Mouse (Mus musculus): Measurements from ENCODE around the gene Cyp27b1.

Cyp27b1 gene

DNA sequence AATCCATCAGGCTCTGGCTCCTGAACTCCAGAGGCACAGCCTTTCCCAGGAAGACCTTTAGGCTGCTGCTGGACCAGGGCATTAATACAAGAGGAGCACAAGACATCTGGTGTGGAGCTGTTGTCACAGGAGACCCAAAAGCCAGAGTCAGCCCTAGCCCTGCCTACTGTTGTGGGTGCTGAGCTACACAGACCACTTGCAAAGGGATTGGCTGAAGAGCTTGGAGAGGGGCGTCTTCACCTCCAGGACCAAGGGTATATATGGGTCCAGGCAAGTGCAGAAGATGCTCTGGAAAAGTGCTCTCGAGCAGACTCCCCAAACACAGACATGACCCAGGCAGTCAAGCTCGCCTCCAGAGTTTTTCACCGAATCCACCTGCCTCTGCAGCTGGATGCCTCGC, at the start of gene Cyp27b1:
Gene Cyp27b1 (plus strand): TSS at position 297 of the 400 bp plus-strand sequence.
- no peak for DNase-seq

DNA sequence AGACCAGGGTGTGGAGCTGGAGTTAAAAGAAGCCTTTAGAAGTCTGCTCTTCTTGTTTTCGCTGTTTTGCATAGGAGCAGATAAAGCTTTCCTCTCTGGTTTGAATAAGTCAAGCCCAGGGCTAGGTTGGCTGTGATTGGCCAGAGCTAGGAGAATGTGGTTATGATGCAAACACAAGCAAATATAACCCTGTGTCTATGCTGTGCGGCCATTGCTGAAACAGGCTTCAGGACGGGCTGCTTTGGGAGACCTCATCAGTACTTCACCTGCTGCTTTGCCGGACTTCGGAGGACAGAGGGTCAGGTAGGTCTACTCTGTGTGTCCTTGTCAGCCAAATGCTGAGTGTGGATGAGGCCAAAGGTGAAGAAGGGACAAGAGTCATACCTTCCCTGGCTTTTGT, 47.5 kb upstream of the Cyp27b1 start, which contains the start of gene Avil:
Gene Avil (plus strand): TSS at position 181 of the 400 bp plus-strand sequence.
- DNase-seq, result no peak

DNA sequence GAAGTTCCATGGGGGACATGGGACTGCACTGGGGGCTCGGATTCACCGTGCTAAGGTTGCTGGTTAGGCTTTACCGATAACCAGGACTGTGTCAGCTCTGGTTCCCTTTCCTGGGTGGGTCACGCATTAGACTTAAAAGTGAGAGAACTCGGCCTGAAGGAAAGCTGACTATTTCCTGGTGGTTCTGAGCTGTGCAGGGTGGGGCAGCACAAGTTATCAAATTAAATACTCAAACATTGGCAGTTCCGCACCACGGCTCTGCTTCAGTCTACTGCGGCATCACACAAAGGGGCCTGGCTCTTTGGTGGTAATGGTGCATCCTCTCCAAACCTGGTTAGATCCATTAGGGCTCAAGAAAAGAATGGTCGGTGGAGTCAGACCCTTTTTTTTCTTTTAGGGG, 46.8 kb upstream of the Cyp27b1 start:
- DNase-seq, result no peak

DNA sequence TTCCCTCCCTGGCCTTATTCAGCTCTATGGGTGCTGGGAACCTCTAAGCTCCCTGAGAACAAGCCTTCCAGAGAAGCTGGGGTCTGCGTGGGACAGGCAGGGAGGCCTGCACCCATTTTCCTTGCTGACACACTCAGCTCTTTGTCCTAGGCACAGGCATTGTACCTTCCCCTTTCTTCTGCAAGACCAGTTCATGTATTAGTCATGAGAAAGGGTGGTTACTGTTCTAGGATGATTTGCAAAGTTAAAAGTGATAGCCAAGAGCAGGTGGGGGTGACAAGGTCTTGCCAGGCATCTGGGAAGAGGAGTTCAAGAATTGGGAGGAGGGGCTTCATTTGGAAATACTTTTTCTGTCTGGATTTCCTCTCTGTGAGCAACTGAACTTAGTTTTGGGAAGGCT, 46.0 kb upstream of the Cyp27b1 start:
- DNase-seq, result no peak

DNA sequence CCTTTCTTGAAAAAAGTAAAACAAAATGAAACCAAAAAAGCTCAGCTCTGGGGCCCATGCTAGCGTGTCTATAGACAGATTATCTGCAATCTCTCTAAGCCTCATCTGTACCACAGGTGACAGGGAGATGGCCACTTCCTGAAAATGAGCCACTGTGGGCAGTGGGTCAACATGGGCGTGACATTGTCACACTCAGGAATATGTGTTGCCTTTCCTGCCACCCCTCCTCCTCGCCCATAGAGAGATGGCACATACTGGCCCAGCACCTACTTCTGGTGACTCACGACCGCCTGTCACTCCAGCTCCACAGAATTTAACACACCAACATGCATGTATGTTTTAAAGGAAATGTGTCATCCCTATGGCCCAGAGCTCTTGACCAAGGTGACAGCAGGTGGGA, 45.3 kb upstream of the Cyp27b1 start:
- DNase-seq, result no peak

DNA sequence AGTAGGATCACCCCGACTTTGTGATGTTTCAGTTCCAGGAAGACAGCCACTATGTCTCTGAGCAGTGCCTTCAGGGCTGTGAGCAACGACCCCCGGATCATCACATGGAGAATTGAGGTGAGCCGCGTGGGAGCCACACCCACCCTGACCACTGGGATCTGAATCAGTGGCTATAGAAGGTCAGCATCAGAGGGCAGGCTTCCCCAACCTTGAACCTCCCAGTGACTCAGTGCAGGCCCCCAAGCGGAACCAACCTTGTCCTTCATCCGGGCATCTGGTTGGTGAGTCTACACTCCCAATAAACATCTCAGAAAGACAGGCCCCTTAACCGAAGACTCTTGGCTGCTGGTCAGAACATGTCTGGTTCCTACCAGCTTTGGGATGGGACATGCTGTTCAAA, 44.7 kb upstream of the Cyp27b1 start:
- no peak for DNase-seq

DNA sequence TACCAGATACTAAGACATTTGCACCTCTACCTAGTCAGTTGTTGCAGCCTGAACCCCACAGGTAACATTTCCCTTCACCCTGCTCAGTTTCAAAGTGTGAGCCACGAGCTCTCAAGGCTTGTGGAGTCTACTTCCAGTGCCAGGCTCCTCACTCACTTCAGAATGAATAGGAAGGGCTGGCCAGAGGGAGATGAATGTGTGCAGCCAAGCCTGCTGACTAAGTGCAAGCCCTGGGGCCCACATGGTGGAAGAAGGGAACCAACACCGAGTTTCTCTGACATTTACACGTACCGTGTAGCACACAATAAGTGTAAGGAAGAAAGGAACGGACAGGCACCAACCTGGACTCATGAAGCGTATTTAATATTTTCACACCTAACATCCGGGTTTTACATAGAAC, 44.2 kb upstream of the Cyp27b1 start:
- no peak for DNase-seq

DNA sequence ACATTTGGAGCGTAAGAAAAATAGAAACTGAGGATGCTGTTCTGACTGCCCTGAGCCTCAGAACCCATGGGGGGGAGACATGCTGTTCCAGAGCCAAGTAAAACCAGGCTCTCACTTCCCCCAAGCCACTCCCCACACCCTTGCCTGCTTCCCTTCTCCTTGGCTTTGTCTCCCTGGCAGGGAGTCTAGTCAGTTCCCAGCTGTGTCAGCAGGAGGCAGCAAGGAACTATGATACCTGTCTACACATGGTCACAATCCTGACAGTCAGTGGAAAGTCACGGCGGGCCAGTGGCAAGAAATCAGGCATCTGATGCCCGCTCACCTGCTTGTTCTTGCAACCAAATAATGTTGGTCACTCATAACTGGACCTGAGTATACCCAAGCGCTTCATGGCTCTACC, 31.6 kb upstream of the Cyp27b1 start:
- DNase-seq, result peak; percentile 25

DNA sequence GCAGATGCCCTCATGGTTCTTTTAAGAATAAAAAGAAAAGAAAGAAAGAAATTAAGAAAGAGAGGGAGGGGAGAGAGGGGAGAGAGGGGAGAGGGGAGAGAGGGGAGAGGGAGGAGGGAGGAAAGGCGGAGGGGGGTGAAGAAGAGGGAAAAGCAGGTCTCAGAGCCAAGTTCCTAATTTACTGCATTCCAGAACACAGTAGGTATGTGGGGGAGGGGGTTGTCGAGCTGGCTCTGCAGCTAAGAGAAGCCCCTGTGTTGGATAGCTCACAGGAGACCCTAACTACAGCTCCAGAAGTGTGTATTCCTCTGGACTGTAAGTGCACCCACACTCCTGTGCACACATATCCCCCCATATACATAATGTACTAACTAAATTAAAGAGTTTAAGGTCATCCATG, 31.0 kb upstream of the Cyp27b1 start:
- DNase-seq, result no peak

DNA sequence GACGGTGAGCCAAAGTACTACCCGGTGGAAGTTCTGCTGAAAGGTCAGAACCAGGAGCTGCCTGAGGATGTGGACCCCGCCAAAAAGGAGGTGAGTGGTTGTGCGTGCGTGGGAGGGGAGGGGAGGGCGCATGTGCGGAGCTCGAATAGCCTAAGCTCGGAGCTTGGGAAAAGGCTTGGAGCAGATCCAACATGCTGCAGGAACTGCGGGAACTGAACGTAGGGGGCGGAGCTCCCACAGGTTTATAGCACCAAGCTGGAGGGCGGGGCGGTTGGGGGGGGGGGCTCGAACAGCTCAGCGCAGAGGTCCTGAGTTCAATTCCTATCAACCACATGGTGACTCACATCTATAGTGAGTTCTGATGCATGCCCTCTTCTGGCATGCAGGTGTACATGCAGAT, 29.6 kb upstream of the Cyp27b1 start:
- DNase-seq, result no peak

DNA sequence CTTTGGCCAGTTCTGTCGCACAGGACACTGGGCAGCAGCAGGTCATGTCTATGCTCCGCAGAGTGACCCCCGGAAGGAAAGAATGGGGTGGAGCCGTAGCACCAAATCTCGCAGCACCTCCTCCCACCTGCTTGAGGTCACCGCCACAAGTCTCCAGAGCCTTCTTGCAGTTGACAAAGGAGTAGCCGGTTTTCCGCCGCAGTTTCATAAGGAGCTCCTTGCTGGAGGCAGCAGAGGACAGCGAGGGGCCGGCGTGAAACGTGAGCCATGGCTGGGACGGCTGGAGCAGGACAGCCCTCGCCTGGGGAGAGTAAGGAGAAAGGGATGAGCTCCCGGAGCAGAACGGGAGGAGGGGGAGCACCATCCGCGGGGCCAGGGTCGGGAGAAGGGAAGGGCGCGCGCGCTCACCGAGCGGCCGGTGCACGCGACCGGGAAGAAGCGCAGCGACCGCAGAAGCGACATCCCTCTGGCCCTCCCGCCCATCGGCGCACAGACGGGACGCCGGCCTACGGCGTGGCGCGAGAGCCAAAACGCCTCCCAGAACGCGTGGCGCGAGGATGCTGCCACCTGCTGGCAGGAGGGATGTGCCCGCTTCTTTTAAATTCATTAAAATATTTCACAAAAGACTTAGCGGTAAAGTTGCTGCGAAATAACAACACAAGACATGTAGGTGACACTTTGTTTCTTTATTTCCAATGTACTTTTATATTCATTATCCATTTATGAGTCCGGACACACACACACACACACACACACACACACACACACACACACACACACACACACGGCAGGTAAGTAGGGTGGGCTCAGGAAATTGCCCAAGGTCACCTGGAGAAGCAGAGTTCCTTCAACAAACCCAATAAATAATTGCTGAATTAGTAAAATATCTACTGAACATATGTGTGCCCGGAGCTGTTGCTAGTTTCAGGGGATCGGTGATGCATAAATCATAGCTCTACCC, 17.4 kb upstream of the Cyp27b1 start, which contains the start of gene Tsfm:
Gene Tsfm (minus strand): TSS at position 505 of the 961 bp plus-strand sequence.
- DNase-seq, result peak; percentile 97

DNA sequence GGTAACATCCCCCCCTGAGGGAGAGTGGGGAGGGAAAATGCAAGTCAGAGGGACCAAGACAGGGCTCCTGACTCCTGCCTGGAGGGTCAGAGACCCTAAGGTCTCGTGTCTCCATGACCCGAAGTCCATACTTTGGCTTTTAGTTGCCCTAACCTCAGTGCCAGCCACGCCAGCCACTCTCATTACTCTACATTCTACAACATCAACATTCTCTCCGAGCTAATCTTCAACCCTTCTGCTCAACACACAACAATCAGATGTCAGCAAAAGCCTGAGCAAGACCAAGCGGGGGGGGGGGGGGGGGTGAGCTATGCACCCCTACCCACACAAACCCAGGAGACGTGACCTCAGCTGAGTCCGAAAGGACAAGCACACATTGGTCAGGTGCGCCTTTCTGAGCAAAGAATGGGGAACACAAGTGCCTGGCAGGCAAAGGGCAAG, 14.7 kb upstream of the Cyp27b1 start:
- DNase-seq, result no peak

DNA sequence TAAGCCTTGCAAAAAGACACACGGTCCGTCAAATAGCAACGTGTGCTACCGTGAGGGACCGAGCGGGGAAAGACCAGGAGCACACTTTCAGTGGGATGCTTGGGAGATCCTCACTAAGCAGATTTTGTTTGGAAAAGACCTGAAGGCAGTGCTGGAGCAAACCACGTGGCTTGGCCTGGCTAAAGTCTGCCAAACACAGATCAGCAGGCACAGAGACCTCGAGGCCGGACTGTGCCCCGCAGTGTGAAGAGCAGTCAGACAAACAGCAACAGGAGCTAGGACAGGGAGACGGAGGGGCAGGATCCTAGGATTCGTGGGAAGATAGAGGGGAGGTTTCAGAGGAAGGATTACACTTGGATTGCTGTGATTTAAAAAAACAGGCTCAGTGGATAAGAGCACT, 11.8 kb upstream of the Cyp27b1 start:
- DNase-seq, result no peak

DNA sequence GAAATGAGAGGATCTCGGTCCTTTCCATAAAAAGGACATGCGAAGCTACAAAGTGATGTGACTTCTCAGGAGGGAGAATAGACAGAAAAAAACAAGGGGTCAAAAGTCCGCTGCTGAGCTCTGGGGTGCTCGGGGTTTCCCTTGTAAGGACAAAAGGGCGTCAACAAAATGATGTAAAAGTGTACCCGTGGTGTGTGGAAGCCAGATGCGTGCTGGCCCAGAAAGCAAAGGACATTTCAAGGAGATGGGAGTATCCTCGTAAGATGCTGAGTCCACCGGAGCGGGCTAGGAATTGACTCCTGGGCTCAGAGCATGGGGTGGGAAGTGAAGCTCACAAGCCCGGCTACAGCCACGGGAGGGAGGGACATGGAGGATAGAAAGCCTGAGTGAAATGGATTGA, 10.4 kb upstream of the Cyp27b1 start:
- no peak for DNase-seq

DNA sequence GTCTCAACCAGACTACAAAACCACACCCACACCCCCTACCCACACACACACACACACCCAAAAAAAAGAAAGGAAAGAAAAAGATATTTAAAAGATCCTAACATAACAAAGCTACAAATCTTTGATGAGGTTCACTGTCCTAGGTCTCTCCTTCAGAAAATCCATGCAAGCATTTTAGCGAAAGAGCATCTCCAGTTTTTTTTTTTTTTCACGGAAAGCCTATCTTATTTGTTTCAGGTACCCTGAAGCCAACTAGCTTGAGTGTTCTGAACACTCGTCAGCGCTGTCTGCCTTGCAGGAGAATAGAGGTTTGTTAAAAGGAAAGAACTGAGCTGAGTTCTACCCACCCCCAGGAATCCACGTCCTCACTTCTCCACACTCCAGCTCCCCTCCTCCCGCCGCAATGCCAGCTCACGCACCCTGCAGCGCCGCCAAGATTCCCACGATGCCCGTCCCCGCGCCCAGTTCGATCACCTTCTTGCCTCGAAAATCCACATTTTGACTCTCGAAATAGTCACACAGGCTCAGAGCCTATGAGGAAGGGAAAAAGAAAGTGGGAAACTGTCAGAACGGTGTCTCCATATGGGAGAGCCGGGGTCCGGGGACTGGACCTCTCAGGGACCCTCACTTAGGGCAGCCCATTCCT, 7.4 kb upstream of the Cyp27b1 start:
- DNase-seq, result no peak

DNA sequence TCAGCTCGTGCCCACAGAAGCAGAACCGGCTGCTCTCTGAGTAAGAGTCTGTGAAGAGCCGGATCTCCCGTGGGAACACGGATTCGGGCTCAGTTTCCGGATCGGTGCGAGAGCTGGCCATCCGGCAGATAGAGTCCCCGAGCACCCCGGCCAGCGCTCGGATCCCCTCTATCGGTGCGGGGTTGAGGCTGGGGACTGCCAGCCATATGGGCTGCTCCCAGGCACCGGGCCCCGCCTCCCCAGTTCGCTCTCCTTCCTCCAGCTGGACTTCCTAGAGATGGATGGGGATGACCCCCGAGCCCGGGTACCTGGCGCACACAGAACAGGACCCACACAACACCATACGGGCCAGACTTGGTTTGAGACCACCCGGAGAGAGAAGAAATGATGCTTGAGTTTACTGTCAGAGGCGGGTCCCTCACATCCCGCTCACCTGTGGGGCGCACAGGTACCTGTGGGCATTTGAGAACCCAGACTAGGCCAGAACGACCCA, 6.7 kb upstream of the Cyp27b1 start, which contains the start of the genes Mettl1 and Eef1akmt3:
Gene Mettl1 (plus strand): TSS at position 141 of the 493 bp plus-strand sequence.
Gene Eef1akmt3 (minus strand): TSS at position 240 of the 493 bp plus-strand sequence.
- peak; percentile 45 for DNase-seq

DNA sequence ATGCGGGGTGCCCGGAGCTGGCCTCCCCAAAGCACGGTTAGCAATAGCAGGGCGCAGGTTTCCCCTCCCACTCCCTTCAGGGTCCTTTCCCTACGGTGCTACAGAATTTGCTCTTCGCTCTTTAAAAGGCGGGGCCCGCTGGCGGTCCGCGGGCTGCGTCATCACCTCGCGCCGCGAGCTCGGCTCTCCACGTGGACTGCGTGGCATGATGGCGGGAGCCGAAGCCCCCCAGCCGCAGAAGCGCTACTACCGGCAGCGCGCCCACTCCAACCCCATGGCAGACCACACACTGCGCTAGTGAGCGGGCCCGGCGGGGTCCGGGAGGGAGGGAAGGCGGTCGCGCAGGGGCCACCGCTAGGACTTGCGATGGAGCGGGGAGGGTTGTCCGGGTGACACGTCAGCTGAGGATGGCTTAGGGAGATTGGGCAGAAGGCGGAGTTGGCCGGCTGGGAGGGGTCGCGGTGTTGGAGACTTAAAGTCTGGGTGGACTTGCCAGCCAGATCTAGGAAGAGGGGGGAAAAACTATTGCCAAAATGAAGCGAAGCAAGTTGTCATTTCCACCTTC, 6.2 kb upstream of the Cyp27b1 start:
- peak; percentile 90 for DNase-seq

DNA sequence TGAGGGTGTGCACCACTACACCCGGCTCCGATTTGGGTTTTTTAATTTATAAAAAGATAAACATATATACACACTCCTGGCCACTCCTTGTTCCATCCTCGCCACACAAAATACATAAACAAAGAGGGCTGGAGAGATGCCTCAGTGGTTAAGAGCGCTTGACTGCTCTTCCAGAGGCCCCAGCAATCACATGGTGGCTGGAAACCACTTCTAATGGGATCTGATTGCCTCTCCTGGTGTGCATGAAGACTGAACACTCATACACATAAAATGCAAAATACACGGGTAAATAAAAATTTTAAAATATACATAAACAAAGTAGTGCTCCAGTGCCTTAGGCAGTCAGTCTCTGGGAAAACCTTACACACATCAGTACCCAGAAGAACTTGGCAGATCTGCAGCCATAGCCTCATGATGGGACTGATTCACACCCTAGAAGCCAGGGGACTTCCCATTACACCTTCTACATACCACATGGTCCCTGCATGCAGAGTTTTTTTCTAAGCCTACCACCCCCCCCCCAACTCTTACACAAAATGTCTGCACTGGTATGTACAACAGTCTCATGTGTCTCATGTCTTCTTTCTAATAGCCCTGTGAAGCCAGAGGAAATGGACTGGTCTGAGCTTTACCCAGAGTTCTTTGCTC, 5.5 kb upstream of the Cyp27b1 start:
- no peak for DNase-seq

DNA sequence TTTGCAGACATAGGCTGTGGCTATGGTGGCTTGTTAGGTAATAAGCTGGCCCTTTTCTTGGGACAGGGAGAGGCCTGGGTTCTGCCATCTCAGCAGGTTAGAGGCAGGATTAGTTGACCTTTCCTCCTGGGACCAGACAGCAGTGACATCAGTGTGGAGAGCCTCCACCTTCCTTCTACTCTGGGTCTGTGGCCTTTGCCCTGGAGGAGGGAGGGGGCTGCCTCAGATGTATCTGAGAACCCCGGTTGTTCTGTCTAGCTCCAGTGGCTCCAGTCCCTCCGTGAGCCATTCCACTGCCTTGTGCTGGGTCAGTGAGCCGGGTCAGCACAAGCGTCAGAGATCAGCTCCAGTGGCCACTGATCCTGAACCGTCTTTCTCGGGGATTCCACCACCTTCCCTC, 4.9 kb upstream of the Cyp27b1 start:
- DNase-seq, result no peak

DNA sequence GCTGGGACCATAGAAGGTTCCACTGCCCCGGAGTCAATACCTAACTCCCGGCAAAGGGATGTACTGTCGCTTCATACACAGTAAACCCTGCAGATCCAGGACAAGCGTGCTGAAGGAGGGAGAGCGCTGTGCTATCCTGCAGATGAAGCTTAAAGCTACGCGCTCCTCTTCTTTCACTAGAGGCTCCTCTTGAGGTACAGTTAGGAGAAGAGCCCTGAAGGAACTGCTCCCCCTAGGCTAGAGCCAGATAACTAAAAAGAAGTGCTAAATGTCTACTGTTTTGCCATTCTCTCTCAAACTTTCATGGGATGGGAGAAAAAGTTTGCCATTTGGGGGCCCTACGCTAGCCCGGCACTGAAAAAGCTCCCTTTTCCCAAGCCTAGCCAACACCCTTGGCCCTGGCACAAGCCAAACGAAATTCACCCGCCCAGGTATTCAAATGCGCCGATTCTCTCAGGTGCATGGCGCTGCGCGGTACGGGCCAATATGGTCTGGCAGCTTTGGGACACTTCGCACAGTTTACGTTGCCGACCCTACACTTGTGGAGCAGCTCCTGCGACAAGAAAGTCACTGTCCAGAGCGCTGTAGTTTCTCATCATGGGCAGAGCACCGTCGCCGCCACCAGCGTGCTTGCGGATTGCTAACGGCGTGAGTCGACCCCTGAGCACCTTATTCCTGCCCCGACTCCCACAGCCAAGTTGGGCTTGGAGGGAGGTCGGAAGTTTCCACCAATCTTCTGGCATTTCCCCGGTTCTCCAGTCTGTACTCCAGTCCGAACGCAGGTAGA, 751 bp downstream of the Cyp27b1 start:
- DNase-seq, result no peak

DNA sequence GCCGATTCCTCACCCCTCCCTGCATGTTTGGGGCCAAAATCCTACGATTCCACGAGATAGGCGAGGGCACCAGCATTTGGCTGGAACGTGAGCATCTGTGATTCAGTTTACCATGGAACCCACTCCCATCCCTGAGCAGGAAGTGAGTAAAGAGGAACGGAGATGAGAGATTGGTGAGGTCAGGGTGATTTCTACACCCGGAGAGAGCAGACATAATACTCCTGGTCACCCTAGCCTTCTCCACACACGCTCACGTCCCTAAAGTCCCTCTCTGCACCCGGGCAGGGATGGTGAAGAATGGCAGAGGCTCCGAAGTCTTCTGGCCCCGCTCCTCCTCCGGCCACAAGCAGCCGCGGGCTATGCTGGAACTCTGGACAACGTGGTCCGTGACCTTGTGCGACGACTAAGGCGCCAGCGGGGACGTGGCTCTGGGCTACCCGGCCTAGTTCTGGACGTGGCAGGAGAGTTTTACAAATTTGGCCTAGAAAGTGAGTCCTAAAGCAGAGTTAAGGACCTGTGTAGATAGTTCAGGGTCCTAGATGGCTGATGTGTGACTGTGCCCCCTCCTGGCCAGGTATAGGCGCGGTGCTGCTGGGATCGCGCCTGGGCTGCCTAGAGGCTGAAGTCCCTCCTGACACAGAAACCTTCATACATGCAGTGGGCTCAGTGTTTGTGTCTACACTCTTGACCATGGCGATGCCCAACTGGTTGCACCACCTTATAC, 1.5 kb downstream of the Cyp27b1 start:
- DNase-seq, result peak; percentile 60
